Mouse (Mus musculus): ENCODE results near the gene Gtsf1l. TPM values are rescaled to one million over a fixed set of nuclear protein-coding genes. Genes with fewer than 3 reads are reported as not detected.

The Gtsf1l gene
- polyA plus RNA-seq (2016; fragmentation: Nextera tagmentation; extraction: Ambion mirVana), result not detected in 2 replicates

DNA sequence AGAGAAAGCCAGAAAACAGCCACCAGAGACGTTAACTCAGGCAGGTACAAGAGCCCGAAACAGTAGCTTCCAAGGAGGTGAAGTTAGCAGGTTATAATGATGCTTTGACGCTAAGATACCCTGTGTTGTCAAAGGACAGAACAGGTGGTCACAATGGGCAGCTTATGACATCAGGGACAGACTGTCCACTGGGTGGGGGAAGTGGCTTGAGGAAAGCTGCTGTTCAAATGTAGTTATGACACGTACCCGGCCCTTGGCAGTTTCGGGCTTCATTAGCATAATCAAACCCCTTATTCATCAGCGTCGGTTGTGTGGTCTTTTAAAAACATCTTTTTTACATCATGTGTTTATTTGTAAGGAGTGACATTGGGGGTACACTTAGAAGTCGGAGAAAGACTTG lies at the start of gene Gtsf1l:
Gene Gtsf1l, minus strand, starts transcription at position 128 of the 400 bp plus-strand sequence.
- no peak within 1 kb of the TSS for H3K4me3 ChIP-seq
- no peak within 1 kb of the TSS for H3K27ac ChIP-seq
- H3K4me1 ChIP-seq, result no peaks in the 10 kb centered on the region
- H3K9me3 ChIP-seq, result no peaks in the 10 kb centered on the region
- H3K27me3 ChIP-seq (ENCODE audit: insufficient read depth, poor library complexity, severe bottlenecking), result no peaks in the 10 kb centered on the region
- WGBS, result 85% methylated on average over 9 of the region's 9 CpGs
- no peak for DNase-seq (ENCODE audit: low spot score)
- H3K36me3 ChIP-seq, result peaks cover 18% of the 10 kb centered on the region

- Histone ChIP-seq H3K27ac (no peak overlapping the region), H3K9me3 (no peaks in the 10 kb centered on the region), H3K4me1 (no peaks in the 10 kb centered on the region), H3K36me3 (no peaks in the 10 kb centered on the region), H3K27me3 (ENCODE audit: insufficient read depth, poor library complexity, severe bottlenecking) (no peaks in the 10 kb centered on the region), H3K4me3 (no peak overlapping the region)
- DNase-seq (ENCODE audit: low spot score), result no peak
Observed at GRCm38 (mm10) chr2:163136996-163137395, 49.3 kb upstream of the Gtsf1l start.

DNA sequence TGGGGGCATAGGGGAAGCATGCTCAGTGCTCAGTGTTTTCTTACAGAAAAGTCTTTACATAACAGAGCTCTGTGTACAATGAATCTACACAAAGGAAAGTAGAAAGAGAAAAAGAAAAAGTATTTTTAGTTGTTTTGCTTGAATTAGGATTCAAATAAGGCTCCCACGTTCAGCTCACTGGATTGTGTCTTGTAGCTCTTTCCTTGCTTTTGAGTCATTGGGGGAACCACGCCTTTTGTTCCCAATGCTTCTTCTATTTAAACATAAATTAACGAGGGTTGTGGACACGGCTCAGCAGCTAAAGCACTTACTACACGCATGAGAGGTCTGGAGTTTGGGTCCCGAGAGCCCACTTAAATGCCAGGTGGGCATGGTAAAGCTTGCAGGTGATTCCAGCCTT lies 48.3 kb upstream of the Gtsf1l start:
- no peaks in the 10 kb centered on the region for H3K27me3 ChIP-seq (ENCODE audit: insufficient read depth, poor library complexity, severe bottlenecking)
- WGBS, result 85% methylated on average over 6 of the region's 6 CpGs

DNA sequence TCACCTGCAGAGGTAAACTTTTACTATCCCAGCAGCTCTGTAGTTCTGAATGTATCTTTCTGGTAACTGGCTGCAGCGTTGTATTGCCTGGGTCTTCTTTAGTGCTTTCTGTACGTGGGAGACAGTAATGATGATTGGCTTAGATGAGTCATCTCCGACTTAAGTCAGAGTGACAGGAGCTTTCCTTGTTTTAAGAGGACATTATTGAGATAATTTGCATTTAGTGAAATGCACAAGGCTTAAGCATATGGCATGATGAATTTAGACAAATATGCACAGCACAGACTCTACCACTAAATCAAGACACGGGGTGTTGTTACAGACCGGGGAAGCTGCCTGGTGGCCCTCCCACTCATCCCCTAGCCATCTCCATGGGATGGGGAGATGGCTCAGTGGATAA lies 44.7 kb upstream of the Gtsf1l start:
- Histone ChIP-seq H3K36me3 (no peaks in the 10 kb centered on the region), H3K4me1 (no peaks in the 10 kb centered on the region), H3K4me3 (no peak overlapping the region), H3K27ac (no peak overlapping the region), H3K9me3 (no peaks in the 10 kb centered on the region), H3K27me3 (ENCODE audit: insufficient read depth, poor library complexity, severe bottlenecking) (no peaks in the 10 kb centered on the region)
- DNase-seq (ENCODE audit: low spot score), result no peak
- 86% methylated on average over 5 of the region's 5 CpGs for WGBS

More for the DNA sequence above, 48.3 kb upstream of the Gtsf1l start:
- Histone ChIP-seq H3K27ac (no peak overlapping the region), H3K4me3 (no peak overlapping the region), H3K9me3 (no peaks in the 10 kb centered on the region), H3K4me1 (no peaks in the 10 kb centered on the region), H3K36me3 (no peaks in the 10 kb centered on the region)
- DNase-seq (ENCODE audit: low spot score), result no peak

GRCm38 (mm10) chr2:163130837-163131236 lies 43.2 kb upstream of the Gtsf1l start:
- no peaks in the 10 kb centered on the region for H3K4me1 ChIP-seq
- no peaks in the 10 kb centered on the region for H3K36me3 ChIP-seq
- 75% methylated on average over 5 of the region's 5 CpGs for WGBS
- DNase-seq (ENCODE audit: low spot score), result no peak
- H3K9me3 ChIP-seq, result no peaks in the 10 kb centered on the region
- no peaks in the 10 kb centered on the region for H3K27me3 ChIP-seq (ENCODE audit: insufficient read depth, poor library complexity, severe bottlenecking)
- H3K27ac ChIP-seq, result no peak overlapping the region
- no peak overlapping the region for H3K4me3 ChIP-seq

GRCm38 (mm10) chr2:163123496-163123895 lies 35.8 kb upstream of the Gtsf1l start:
- H3K9me3 ChIP-seq, result no peaks in the 10 kb centered on the region
- peaks cover 23% of the 10 kb centered on the region for H3K27me3 ChIP-seq (ENCODE audit: insufficient read depth, poor library complexity, severe bottlenecking)
- WGBS, result 83% methylated on average over 5 of the region's 5 CpGs
- no peak for DNase-seq (ENCODE audit: low spot score)
- no peak overlapping the region for H3K27ac ChIP-seq
- no peaks in the 10 kb centered on the region for H3K36me3 ChIP-seq
- peaks cover 8% of the 10 kb centered on the region; the same call in 1 of the 2 replicates for H3K4me1 ChIP-seq
- no peak overlapping the region for H3K4me3 ChIP-seq

- Histone ChIP-seq H3K4me1 (peaks cover 8% of the 10 kb centered on the region; the same call in 1 of the 2 replicates), H3K36me3 (no peaks in the 10 kb centered on the region), H3K9me3 (no peaks in the 10 kb centered on the region), H3K27me3 (ENCODE audit: insufficient read depth, poor library complexity, severe bottlenecking) (peaks cover 28% of the 10 kb centered on the region), H3K4me3 (peak overlapping the region; percentile 40; the same call in 1 of the 2 replicates), H3K27ac (peak overlapping the region; percentile 49; the same call in 1 of the 2 replicates)
- WGBS, result 13% methylated on average over 9 of the region's 9 CpGs
- peak; percentile 90 for DNase-seq (ENCODE audit: low spot score)
Observed at GRCm38 (mm10) chr2:163122319-163122718, 34.7 kb upstream of the Gtsf1l start.

GRCm38 (mm10) chr2:163121353-163121660 lies 33.7 kb upstream of the Gtsf1l start:
- Histone ChIP-seq H3K9me3 (no peaks in the 10 kb centered on the region), H3K4me1 (peaks cover 8% of the 10 kb centered on the region; the same call in 1 of the 2 replicates), H3K27ac (no peak overlapping the region), H3K27me3 (ENCODE audit: insufficient read depth, poor library complexity, severe bottlenecking) (peaks cover 28% of the 10 kb centered on the region), H3K4me3 (no peak overlapping the region), H3K36me3 (no peaks in the 10 kb centered on the region)
- WGBS, result 74% methylated on average over 3 of the region's 3 CpGs
- no peak for DNase-seq (ENCODE audit: low spot score)

DNA sequence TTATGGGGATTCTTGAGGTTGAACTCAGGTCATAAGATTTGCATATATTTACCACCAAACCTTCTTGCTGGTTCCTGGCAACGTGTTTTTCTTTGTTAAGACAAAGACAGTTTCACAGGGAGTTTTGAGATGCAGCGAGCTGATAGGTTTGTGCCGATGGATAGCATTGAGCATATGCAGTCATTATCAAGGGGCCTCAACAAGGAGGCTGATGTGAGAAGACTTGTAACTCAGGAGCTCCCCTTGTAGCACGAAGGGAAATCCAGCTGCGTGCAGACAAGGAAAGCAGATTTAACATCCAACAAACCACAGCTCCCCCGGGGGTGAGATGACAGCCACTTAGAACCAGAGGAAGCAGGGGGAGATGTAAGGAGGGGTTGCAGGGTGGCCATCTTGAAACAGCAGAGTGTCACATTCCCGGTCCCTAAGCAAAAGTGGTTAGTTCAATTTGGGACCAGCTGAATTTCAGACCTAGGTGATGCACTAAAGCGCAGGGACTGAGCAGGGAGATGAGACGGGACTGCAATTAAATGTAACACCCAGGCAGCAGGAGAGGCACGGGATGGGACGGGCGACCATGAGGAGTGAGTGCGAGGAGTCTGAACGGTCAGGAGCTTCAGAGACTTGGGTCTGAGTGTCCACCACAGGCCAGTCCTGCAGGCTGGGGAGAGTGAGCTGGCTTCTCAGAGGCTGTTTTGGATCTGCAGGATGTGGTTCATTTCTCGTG lies 33.1 kb upstream of the Gtsf1l start:
- H3K4me3 ChIP-seq, result no peak overlapping the region
- H3K9me3 ChIP-seq, result no peaks in the 10 kb centered on the region
- 53% methylated on average over 15 of the region's 15 CpGs for WGBS
- H3K27ac ChIP-seq, result no peak overlapping the region
- H3K27me3 ChIP-seq (ENCODE audit: insufficient read depth, poor library complexity, severe bottlenecking), result peaks cover 28% of the 10 kb centered on the region
- peaks cover 8% of the 10 kb centered on the region; the same call in 1 of the 2 replicates for H3K4me1 ChIP-seq
- no peak for DNase-seq (ENCODE audit: low spot score)
- no peaks in the 10 kb centered on the region for H3K36me3 ChIP-seq

DNA sequence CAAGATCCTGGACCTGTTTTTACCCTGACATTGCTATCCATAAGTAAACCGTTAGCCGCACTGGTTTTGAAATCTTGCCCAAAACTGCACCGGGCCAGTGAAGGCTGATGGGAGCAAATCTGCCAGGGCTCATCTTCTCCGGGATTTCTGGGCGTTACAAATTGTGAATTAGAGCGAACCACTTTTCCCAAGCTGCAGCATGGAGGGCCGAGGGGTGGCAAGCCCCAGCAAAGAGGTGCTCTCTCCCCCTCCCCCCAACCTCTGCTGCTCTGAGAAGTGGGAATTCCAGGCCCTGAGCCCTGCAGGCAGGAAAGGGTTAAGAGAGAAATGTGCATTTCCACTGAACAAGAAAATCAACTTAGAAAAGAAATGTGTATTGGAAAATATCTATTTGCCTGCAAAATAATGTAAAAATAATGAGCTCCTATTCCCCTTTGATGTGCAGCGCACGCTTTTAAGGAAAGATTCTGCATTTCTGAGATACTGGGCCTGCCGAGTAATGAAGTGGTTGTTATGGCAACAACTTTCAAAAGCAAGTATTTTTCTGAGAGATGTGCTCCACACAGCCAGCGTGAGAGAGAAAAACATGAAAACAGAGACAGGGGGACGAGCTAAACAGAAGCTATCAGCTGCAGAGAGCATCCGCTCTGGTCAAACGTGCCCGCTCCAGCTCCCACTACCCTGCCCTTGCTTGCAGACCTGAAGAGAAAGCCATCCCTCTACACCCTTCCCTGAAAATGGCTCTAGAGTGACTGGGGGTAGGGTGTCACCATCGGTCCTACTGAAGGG lies 24.0 kb upstream of the Gtsf1l start:
- H3K9me3 ChIP-seq, result no peaks in the 10 kb centered on the region; the same call in 1 of the 2 replicates
- H3K4me1 ChIP-seq, result no peaks in the 10 kb centered on the region
- no peaks in the 10 kb centered on the region for H3K36me3 ChIP-seq
- no peak for DNase-seq (ENCODE audit: low spot score)
- 70% methylated on average over 16 of the region's 16 CpGs for WGBS
- no peaks in the 10 kb centered on the region for H3K27me3 ChIP-seq (ENCODE audit: insufficient read depth, poor library complexity, severe bottlenecking)
- no peak overlapping the region for H3K27ac ChIP-seq
- no peak overlapping the region for H3K4me3 ChIP-seq

- 86% methylated on average over 1 of the region's 1 CpGs for WGBS
- Histone ChIP-seq H3K36me3 (no peaks in the 10 kb centered on the region), H3K9me3 (no peaks in the 10 kb centered on the region; the same call in 1 of the 2 replicates), H3K4me3 (no peak overlapping the region), H3K27ac (no peak overlapping the region), H3K4me1 (no peaks in the 10 kb centered on the region), H3K27me3 (ENCODE audit: insufficient read depth, poor library complexity, severe bottlenecking) (no peaks in the 10 kb centered on the region)
- DNase-seq (ENCODE audit: low spot score), result no peak
Observed at GRCm38 (mm10) chr2:163110706-163111105, 23.1 kb upstream of the Gtsf1l start.

DNA sequence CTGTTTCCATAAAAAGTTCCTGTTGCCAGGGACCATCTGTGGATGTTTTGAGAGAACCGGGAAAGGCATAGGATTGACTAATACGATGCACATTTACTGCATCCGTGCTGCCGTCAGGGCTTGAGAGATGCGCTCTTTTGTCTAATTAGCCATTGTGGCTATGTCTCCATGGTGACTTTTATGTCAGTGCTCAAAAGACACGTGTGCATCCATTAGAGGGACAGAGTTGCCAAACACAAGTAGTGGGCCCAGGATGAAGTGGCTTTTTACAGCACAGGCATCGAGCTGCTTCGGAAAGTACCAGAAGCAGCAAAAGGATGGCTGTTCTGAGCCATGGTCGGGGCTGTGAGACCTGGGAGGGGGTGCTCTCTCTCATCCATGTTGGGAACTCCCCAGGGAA lies 20.7 kb upstream of the Gtsf1l start:
- DNase-seq (ENCODE audit: low spot score), result no peak
- no peaks in the 10 kb centered on the region; the same call in 1 of the 2 replicates for H3K9me3 ChIP-seq
- 81% methylated on average over 9 of the region's 9 CpGs for WGBS

GRCm38 (mm10) chr2:163104086-163104770 lies 16.6 kb upstream of the Gtsf1l start:
- DNase-seq (ENCODE audit: low spot score), result no peak
- Histone ChIP-seq H3K4me3 (no peak overlapping the region), H3K36me3 (no peaks in the 10 kb centered on the region), H3K27me3 (ENCODE audit: insufficient read depth, poor library complexity, severe bottlenecking) (0 out of 2 replicates have a peak, but pooled peaks cover under 1% of the 10 kb centered on the region), H3K27ac (no peak overlapping the region), H3K4me1 (peaks cover 24% of the 10 kb centered on the region; the same call in 1 of the 2 replicates), H3K9me3 (no peaks in the 10 kb centered on the region)
- 83% methylated on average over 13 of the region's 13 CpGs for WGBS

More for the DNA sequence above, 20.7 kb upstream of the Gtsf1l start:
- peaks cover 2% of the 10 kb centered on the region; the same call in 1 of the 2 replicates for H3K4me1 ChIP-seq
- no peaks in the 10 kb centered on the region for H3K36me3 ChIP-seq
- H3K4me3 ChIP-seq, result no peak overlapping the region
- no peak overlapping the region for H3K27ac ChIP-seq
- H3K27me3 ChIP-seq (ENCODE audit: insufficient read depth, poor library complexity, severe bottlenecking), result no peaks in the 10 kb centered on the region
